Mouse (Mus musculus) liver, embryonic 16.5 days (tissue): ENCODE data around the gene Kmt2e. TPM values are rescaled to one million over a fixed set of nuclear protein-coding genes. Genes with fewer than 3 reads are reported as not detected.

ENCODE experiments used
- ATAC-seq: fragments of 200-750 bp; cut with Nextera tagmentation; 2 replicates; pipeline ENCODE4 v1.8.0; 2017; ENCODE audit warnings: low read depth, mild to moderate bottlenecking, moderate number of reproducible peaks, moderate library complexity
- H3K27ac ChIP-seq: fragments of 300-500 bp; sonication (generic); 2 replicates; pipeline ENCODE4 v1.5.1; 2014; ENCODE audit warnings: mild to moderate bottlenecking, low read length
- H3K27me3 ChIP-seq: fragments of 300-500 bp; sonication (generic); 2 replicates; pipeline ENCODE4 v1.6.1; 2014; ENCODE audit warnings: low read depth, low read length, mixed read lengths; ENCODE audit not compliant: control insufficient read depth, insufficient read depth
- H3K36me3 ChIP-seq: fragments of 300-500 bp; sonication (generic); 2 replicates; pipeline ENCODE4 v1.6.1; 2014; ENCODE audit warnings: mild to moderate bottlenecking; ENCODE audit not compliant: control insufficient read depth, insufficient read depth
- H3K4me1 ChIP-seq: fragments of 300-500 bp; sonication (generic); 2 replicates; pipeline ENCODE4 v1.6.1; 2014; ENCODE audit warnings: low read depth, low read length, mixed read lengths; ENCODE audit not compliant: control insufficient read depth
- H3K4me2 ChIP-seq: fragments of 300-500 bp; sonication (generic); 2 replicates; pipeline ENCODE4 v1.6.1; 2014; ENCODE audit warnings: low read depth, low read length, mixed read lengths
- H3K4me3 ChIP-seq: fragments of 300-500 bp; sonication (generic); 2 replicates; pipeline ENCODE4 v1.5.1; 2014; ENCODE audit warnings: low read depth, mild to moderate bottlenecking, low read length
- H3K9ac ChIP-seq: fragments of 300-500 bp; sonication (generic); 2 replicates; pipeline ENCODE4 v1.6.1; 2014; ENCODE audit warnings: low read depth, low read length
- H3K9me3 ChIP-seq: fragments of 300-500 bp; sonication (generic); replicated peaks from 2 replicates; pipeline ENCODE4 v1.6.1; 2016; ENCODE audit warnings: low read length; ENCODE audit not compliant: control insufficient read depth
- WGBS: fragments of 180-500 bp; shearing (Covaris S2); extraction: QIAGEN DNeasy Blood & Tissue Kit; methylation state at CpG from one replicate; pipeline ENCODE4 v1.1.7; 2014; ENCODE audit not compliant: insufficient replicate concordance; 5-methylcytosine and 5-hydroxymethylcytosine counted together
- polyA plus RNA-seq: library from polyadenylated mRNA; unstranded; fragments of >200 nt; fragmentation: Nextera tagmentation; extraction: Ambion mirVana; gene quantifications from 2 replicates; pipeline ENCODE4 v1.2.1, GENCODE M21; 2015

Kmt2e gene
- polyA plus RNA-seq, 1 experiment from 2014 or later, result 35.2 TPM

GRCm38 (mm10) chr5:23512556-23512955, 78.3 kb downstream of the Kmt2e start:
- Histone ChIP-seq H3K4me1 (no peaks in the 10 kb centered on the region), H3K9me3 (no peaks in the 10 kb centered on the region), H3K27ac (no peak overlapping the region), H3K4me3 (no peak overlapping the region), H3K4me2 (no peak overlapping the region), H3K9ac (no peak overlapping the region), H3K36me3 (no peaks in the 10 kb centered on the region), H3K27me3 (no peaks in the 10 kb centered on the region)
- ATAC-seq, result no peak
- 86% methylated on average over 7 of the region's 7 CpGs for WGBS

GRCm38 (mm10) chr5:23513468-23513867, 79.2 kb downstream of the Kmt2e start:
- Histone ChIP-seq H3K9ac (no peak overlapping the region), H3K4me3 (no peak overlapping the region), H3K9me3 (no peaks in the 10 kb centered on the region), H3K36me3 (no peaks in the 10 kb centered on the region), H3K27me3 (no peaks in the 10 kb centered on the region), H3K27ac (no peak overlapping the region), H3K4me1 (no peaks in the 10 kb centered on the region), H3K4me2 (no peak overlapping the region)
- no peak for ATAC-seq
- 79% methylated on average over 13 of the region's 13 CpGs for WGBS

GRCm38 (mm10) chr5:23515038-23515437, 80.8 kb downstream of the Kmt2e start:
- H3K9ac ChIP-seq, result no peak overlapping the region
- ATAC-seq, result no peak
- H3K4me3 ChIP-seq, result no peak overlapping the region
- no peak overlapping the region for H3K27ac ChIP-seq
- 73% methylated on average over 10 of the region's 10 CpGs for WGBS
- H3K9me3 ChIP-seq, result no peaks in the 10 kb centered on the region
- H3K36me3 ChIP-seq, result no peaks in the 10 kb centered on the region
- H3K4me1 ChIP-seq, result no peaks in the 10 kb centered on the region
- no peak overlapping the region for H3K4me2 ChIP-seq
- no peaks in the 10 kb centered on the region for H3K27me3 ChIP-seq

DNA sequence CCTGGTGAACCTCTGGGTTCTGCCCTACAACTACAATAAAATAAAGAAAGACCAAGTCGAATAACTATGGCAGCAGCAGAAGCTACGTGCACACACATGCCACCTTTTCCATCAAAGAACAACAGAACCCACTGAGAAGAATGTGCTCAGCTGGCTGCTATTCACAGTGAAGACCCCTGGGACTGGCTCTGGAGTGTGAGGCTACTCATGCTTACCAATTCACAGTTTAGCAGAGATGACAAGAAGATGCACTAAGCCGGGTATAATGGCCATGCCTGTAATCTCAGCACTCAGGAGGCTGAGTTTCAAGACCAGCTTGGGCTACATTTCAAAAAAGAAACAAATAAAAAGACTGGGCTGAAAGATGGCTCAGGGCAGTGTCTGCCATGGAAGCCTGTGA, 82.7 kb downstream of the Kmt2e start:
- Histone ChIP-seq H3K36me3 (no peaks in the 10 kb centered on the region), H3K27ac (no peak overlapping the region), H3K9me3 (no peaks in the 10 kb centered on the region), H3K4me3 (no peak overlapping the region), H3K9ac (no peak overlapping the region), H3K27me3 (no peaks in the 10 kb centered on the region), H3K4me2 (no peak overlapping the region), H3K4me1 (no peaks in the 10 kb centered on the region)
- ATAC-seq, result no peak
- WGBS, result 61% methylated on average over 3 of the region's 3 CpGs

DNA sequence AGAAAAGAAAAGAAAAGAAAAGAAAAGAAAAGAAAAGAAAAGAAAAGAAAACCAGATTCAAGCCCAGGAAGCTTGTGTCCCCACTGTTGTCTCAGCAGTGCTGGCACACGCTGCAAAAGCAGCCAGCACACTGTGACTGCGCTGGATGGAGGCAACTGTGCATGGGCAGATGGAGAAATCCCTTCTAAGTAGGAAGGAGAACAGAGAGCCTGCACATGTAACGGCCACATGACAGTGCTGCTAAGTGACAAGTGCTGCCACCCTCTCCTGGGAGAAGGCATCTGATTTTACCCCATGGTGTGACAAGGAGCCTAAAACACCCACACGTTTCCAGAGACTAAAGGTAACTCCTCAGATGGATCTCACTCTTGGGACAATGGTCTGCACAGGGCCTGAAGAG, 83.6 kb downstream of the Kmt2e start:
- no peak overlapping the region for H3K9ac ChIP-seq
- 69% methylated on average over 4 of the region's 4 CpGs for WGBS
- ATAC-seq, result no peak
- no peaks in the 10 kb centered on the region for H3K27me3 ChIP-seq
- no peaks in the 10 kb centered on the region for H3K36me3 ChIP-seq
- no peak overlapping the region for H3K27ac ChIP-seq
- H3K4me2 ChIP-seq, result no peak overlapping the region
- H3K4me1 ChIP-seq, result no peaks in the 10 kb centered on the region
- H3K9me3 ChIP-seq, result no peaks in the 10 kb centered on the region
- H3K4me3 ChIP-seq, result no peak overlapping the region

GRCm38 (mm10) chr5:23518673-23519072, 84.4 kb downstream of the Kmt2e start:
- WGBS, result 72% methylated on average over 3 of the region's 3 CpGs
- peak; percentile 30; the same call in 1 of the 2 replicates for ATAC-seq
- Histone ChIP-seq H3K36me3 (no peaks in the 10 kb centered on the region), H3K4me2 (no peak overlapping the region), H3K4me1 (no peaks in the 10 kb centered on the region), H3K27me3 (no peaks in the 10 kb centered on the region), H3K27ac (no peak overlapping the region), H3K9ac (no peak overlapping the region), H3K4me3 (no peak overlapping the region), H3K9me3 (no peaks in the 10 kb centered on the region)

DNA sequence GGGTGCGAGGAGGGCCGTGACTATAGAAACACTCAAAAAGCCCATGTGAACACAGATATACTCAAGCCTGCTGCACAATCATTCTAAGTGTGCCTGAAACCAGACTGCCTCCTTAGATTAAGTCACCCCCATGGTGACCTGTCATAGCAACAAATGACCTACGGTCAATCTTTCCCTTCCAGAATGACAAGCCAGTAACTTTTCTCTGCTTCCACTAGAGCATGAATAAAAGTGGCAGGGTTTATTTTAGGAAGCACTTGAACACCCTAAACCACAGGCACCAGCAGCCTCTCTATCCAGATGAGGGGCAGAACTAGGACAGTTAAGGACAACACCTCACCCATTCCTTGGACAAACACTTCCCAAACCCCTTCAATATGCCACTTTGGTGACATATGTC, 85.4 kb downstream of the Kmt2e start:
- no peak overlapping the region for H3K9ac ChIP-seq
- H3K4me1 ChIP-seq, result no peaks in the 10 kb centered on the region
- no peaks in the 10 kb centered on the region for H3K36me3 ChIP-seq
- H3K9me3 ChIP-seq, result no peaks in the 10 kb centered on the region
- no peaks in the 10 kb centered on the region for H3K27me3 ChIP-seq
- no peak overlapping the region for H3K27ac ChIP-seq
- 86% methylated on average over 3 of the region's 3 CpGs for WGBS
- H3K4me2 ChIP-seq, result no peak overlapping the region
- H3K4me3 ChIP-seq, result no peak overlapping the region
- no peak for ATAC-seq

DNA sequence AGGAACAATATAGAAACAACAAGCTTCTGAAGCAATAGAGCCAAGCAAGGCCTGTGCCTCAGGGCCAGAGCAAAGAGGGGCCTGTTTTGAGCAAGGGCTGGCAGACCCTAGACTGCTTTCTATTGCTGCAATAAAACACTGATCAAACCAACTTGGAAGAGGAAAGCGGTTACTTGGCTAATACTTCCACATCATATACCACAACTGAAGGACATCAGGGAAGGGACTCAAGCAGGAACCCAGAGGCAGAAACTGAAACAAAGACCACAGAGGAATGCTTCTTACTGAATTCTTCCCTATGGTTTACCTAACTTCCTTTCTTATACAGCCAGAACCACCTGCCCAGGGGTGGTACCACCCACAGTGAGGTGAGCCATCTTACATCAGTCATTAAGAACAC, 87.4 kb downstream of the Kmt2e start:
- no peaks in the 10 kb centered on the region for H3K4me1 ChIP-seq
- no peak overlapping the region for H3K4me2 ChIP-seq
- no peaks in the 10 kb centered on the region for H3K9me3 ChIP-seq
- no peaks in the 10 kb centered on the region for H3K27me3 ChIP-seq
- no peak overlapping the region for H3K9ac ChIP-seq
- ATAC-seq, result no peak
- H3K36me3 ChIP-seq, result no peaks in the 10 kb centered on the region
- no peak overlapping the region for H3K27ac ChIP-seq
- H3K4me3 ChIP-seq, result no peak overlapping the region
- WGBS, result 88% methylated on average over 1 of the region's 1 CpGs

- Histone ChIP-seq H3K9ac (no peak overlapping the region), H3K27me3 (no peaks in the 10 kb centered on the region), H3K4me3 (no peak overlapping the region), H3K36me3 (no peaks in the 10 kb centered on the region), H3K27ac (no peak overlapping the region), H3K4me2 (no peak overlapping the region), H3K9me3 (no peaks in the 10 kb centered on the region), H3K4me1 (no peaks in the 10 kb centered on the region)
- 75% methylated on average over 3 of the region's 3 CpGs for WGBS
- no peak for ATAC-seq
Observed at GRCm38 (mm10) chr5:23523936-23524335, 89.7 kb downstream of the Kmt2e start.

DNA sequence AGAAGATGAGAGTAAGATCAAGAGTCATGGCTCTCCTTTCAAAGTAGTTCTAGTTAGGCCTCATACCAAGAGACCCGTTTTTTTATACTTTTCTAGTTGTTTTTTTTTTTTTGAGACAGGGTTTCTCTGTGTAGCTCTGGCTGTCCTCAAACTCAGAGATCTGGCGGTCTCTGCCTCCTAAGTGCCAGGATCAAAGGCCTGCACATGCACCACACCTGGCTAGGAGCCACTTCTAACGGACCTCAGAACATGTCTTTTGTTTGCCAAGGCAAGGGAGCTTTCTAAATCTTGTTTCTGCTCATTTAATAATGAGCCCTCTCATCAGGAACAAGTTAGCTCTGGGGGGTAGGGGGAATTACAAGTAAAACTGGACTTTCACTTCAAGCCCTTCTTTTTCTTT, 90.4 kb downstream of the Kmt2e start:
- no peaks in the 10 kb centered on the region for H3K27me3 ChIP-seq
- no peaks in the 10 kb centered on the region for H3K36me3 ChIP-seq
- no peak overlapping the region for H3K4me2 ChIP-seq
- H3K9ac ChIP-seq, result no peak overlapping the region
- no peaks in the 10 kb centered on the region for H3K9me3 ChIP-seq
- H3K4me3 ChIP-seq, result no peak overlapping the region
- WGBS, result 62% methylated on average over 3 of the region's 3 CpGs
- no peaks in the 10 kb centered on the region for H3K4me1 ChIP-seq
- ATAC-seq, result no peak
- H3K27ac ChIP-seq, result no peak overlapping the region
